Mouse (Mus musculus) heart, embryonic 15.5 days (tissue): ENCODE measurements around the gene Ap1ar. TPM values are rescaled to one million over a fixed set of nuclear protein-coding genes. Genes with fewer than 3 reads are reported as not detected.
"Not testable (repeated sequence)": the region's sequence is repeated elsewhere in the genome, so short reads cannot be mapped to it uniquely, and the experiment has no call there.

Experiments used
- ATAC-seq: fragments of 200-750 bp; cut with Nextera tagmentation; replicated peaks from 2 replicates; pipeline ENCODE4 v1.8.0; 2017; ENCODE audit warnings: low read depth, moderate TSS enrichment; ENCODE audit not compliant: insufficient number of reproducible peaks, insufficient read depth, low FRiP score
- H3K27ac ChIP-seq: fragments of 300-500 bp; sonication (generic); 2 replicates; pipeline ENCODE4 v1.5.1; 2015; ENCODE audit warnings: mild to moderate bottlenecking, inconsistent platforms
- H3K27me3 ChIP-seq: fragments of 300-500 bp; sonication (generic); 2 replicates; pipeline ENCODE4 v1.6.1; 2015; ENCODE audit warnings: inconsistent platforms
- H3K36me3 ChIP-seq: fragments of 300-500 bp; sonication (generic); 2 replicates; pipeline ENCODE4 v1.6.1; 2015; ENCODE audit warnings: mild to moderate bottlenecking, inconsistent platforms
- H3K4me1 ChIP-seq: fragments of 300-500 bp; sonication (generic); replicated peaks from 2 replicates; pipeline ENCODE4 v1.6.1; 2015; ENCODE audit warnings: inconsistent platforms
- H3K4me2 ChIP-seq: fragments of 300-500 bp; sonication (generic); 2 replicates; pipeline ENCODE4 v1.6.1; 2015; ENCODE audit warnings: inconsistent platforms, mild to moderate bottlenecking, moderate library complexity
- H3K4me3 ChIP-seq: fragments of 300-500 bp; sonication (generic); 2 replicates; pipeline ENCODE4 v1.5.1; 2015; ENCODE audit warnings: mild to moderate bottlenecking, inconsistent platforms
- H3K9ac ChIP-seq: fragments of 300-500 bp; sonication (generic); 2 replicates; pipeline ENCODE4 v1.6.1; 2015; ENCODE audit warnings: mild to moderate bottlenecking, inconsistent platforms
- H3K9me3 ChIP-seq: fragments of 300-500 bp; sonication (generic); replicated peaks from 2 replicates; pipeline ENCODE4 v1.6.1; 2016; ENCODE audit warnings: inconsistent platforms
- whole genome bisulfite sequencing: fragments of 180-500 bp; shearing (Covaris S2); methylation state at CpG from one replicate; pipeline ENCODE4 v1.1.7; 2015; ENCODE audit warnings: mixed read lengths; 5-methylcytosine and 5-hydroxymethylcytosine counted together
- polyA plus RNA-seq: library from polyadenylated mRNA; unstranded; fragments of >200 nt; fragmentation: Nextera tagmentation; extraction: Ambion mirVana; gene quantifications from 2 replicates; pipeline ENCODE4 v1.2.1, GENCODE M21; 2015

The Ap1ar gene
- polyA plus RNA-seq, 1 experiment from 2014 or later = 21.7 TPM

- 62% methylated on average over 4 of the region's 4 CpGs for WGBS
- H3K4me3 ChIP-seq = peak overlapping the region; percentile 69
- H3K36me3 ChIP-seq = no peaks in the 10 kb centered on the region
- H3K9me3 ChIP-seq = no peaks in the 10 kb centered on the region
- H3K27me3 ChIP-seq = 0 out of 2 replicates have a peak, but pooled peaks cover 17% of the 10 kb centered on the region
- no peak overlapping the region for H3K9ac ChIP-seq
- peaks cover 6% of the 10 kb centered on the region for H3K4me1 ChIP-seq
- ATAC-seq = no peak
- H3K27ac ChIP-seq = no peak overlapping the region
- peak overlapping the region; percentile 100 for H3K4me2 ChIP-seq
These were observed 45.4 kb downstream of the Ap1ar start for GRCm38 (mm10) chr3:127791595-127792561.

GRCm38 (mm10) chr3:127791056-127791483, 46.3 kb downstream of the Ap1ar start:
- peak overlapping the region; percentile 100 for H3K4me2 ChIP-seq
- H3K4me1 ChIP-seq = peaks cover 6% of the 10 kb centered on the region
- peak overlapping the region; percentile 69 for H3K4me3 ChIP-seq
- 0 out of 2 replicates have a peak overlapping the region, but pooled peaks have one; percentile 21 for H3K27ac ChIP-seq
- H3K27me3 ChIP-seq = 0 out of 2 replicates have a peak, but pooled peaks cover 17% of the 10 kb centered on the region
- 4% methylated on average over 15 of the region's 15 CpGs for WGBS
- no peak for ATAC-seq
- H3K36me3 ChIP-seq = no peaks in the 10 kb centered on the region
- H3K9ac ChIP-seq = peak overlapping the region; percentile 60
- H3K9me3 ChIP-seq = no peaks in the 10 kb centered on the region

GRCm38 (mm10) chr3:127790234-127791055, 46.9 kb downstream of the Ap1ar start:
- peak overlapping the region; percentile 21; the same call in 1 of the 2 replicates for H3K27ac ChIP-seq

GRCm38 (mm10) chr3:127789500-127790191, 47.7 kb downstream of the Ap1ar start, which contains the start of gene Tifa:
Tifa (plus strand) TSS chr3:127789805.
- peak; percentile 51 for ATAC-seq
- Histone ChIP-seq H3K4me3 (peak within 1 kb of the TSS; percentile 69), H3K27me3 (0 out of 2 replicates have a peak, but pooled peaks cover 17% of the 10 kb centered on the region), H3K9ac (peak within 1 kb of the TSS; percentile 60), H3K9me3 (no peaks in the 10 kb centered on the region), H3K4me2 (peak within 1 kb of the TSS; percentile 100), H3K27ac (peak within 1 kb of the TSS; percentile 21; the same call in 1 of the 2 replicates), H3K36me3 (no peaks in the 10 kb centered on the region), H3K4me1 (peaks cover 6% of the 10 kb centered on the region)
- 2% methylated on average over 44 of the region's 44 CpGs for WGBS

More at GRCm38 (mm10) chr3:127790234-127791055, 46.9 kb downstream of the Ap1ar start:
- H3K27me3 ChIP-seq = 0 out of 2 replicates have a peak, but pooled peaks cover 17% of the 10 kb centered on the region
- peak overlapping the region; percentile 69 for H3K4me3 ChIP-seq
- peaks cover 6% of the 10 kb centered on the region for H3K4me1 ChIP-seq
- H3K36me3 ChIP-seq = no peaks in the 10 kb centered on the region
- under 1% methylated on average over 36 of the region's 36 CpGs for WGBS
- H3K4me2 ChIP-seq = peak overlapping the region; percentile 100
- no peaks in the 10 kb centered on the region for H3K9me3 ChIP-seq
- ATAC-seq = peak; percentile 60
- peak overlapping the region; percentile 60 for H3K9ac ChIP-seq

- no peak for ATAC-seq
- H3K27me3 ChIP-seq = 0 out of 2 replicates have a peak, but pooled peaks cover 17% of the 10 kb centered on the region
- no peaks in the 10 kb centered on the region for H3K36me3 ChIP-seq
- peak overlapping the region; percentile 100 for H3K4me2 ChIP-seq
- H3K9ac ChIP-seq = no peak overlapping the region
- no peaks in the 10 kb centered on the region for H3K9me3 ChIP-seq
- WGBS = 27% methylated on average over 8 of the region's 8 CpGs
- H3K4me1 ChIP-seq = peaks cover 6% of the 10 kb centered on the region
- H3K27ac ChIP-seq = no peak overlapping the region
- peak overlapping the region; percentile 69 for H3K4me3 ChIP-seq
These were observed 48.4 kb downstream of the Ap1ar start for GRCm38 (mm10) chr3:127788919-127789318.

GRCm38 (mm10) chr3:127788038-127788437, 49.3 kb downstream of the Ap1ar start:
- peaks cover 6% of the 10 kb centered on the region for H3K4me1 ChIP-seq
- WGBS = 48% methylated on average over 7 of the region's 7 CpGs
- no peak overlapping the region for H3K4me2 ChIP-seq
- no peaks in the 10 kb centered on the region for H3K9me3 ChIP-seq
- ATAC-seq = no peak
- no peak overlapping the region for H3K4me3 ChIP-seq
- no peaks in the 10 kb centered on the region for H3K36me3 ChIP-seq
- no peak overlapping the region for H3K9ac ChIP-seq
- 0 out of 2 replicates have a peak, but pooled peaks cover 17% of the 10 kb centered on the region for H3K27me3 ChIP-seq
- H3K27ac ChIP-seq = no peak overlapping the region

- H3K27me3 ChIP-seq = 0 out of 2 replicates have a peak, but pooled peaks cover 17% of the 10 kb centered on the region
- no peak overlapping the region for H3K4me2 ChIP-seq
- no peak overlapping the region for H3K9ac ChIP-seq
- no peak overlapping the region for H3K27ac ChIP-seq
- no peaks in the 10 kb centered on the region for H3K36me3 ChIP-seq
- H3K4me3 ChIP-seq = no peak overlapping the region
- ATAC-seq = no peak
- no peaks in the 10 kb centered on the region for H3K9me3 ChIP-seq
- peaks cover 6% of the 10 kb centered on the region for H3K4me1 ChIP-seq
These were observed 50.3 kb downstream of the Ap1ar start for GRCm38 (mm10) chr3:127787032-127787431.

- ATAC-seq, H3K9ac ChIP-seq, H3K4me1 ChIP-seq, H3K4me2 ChIP-seq, H3K9me3 ChIP-seq, H3K36me3 ChIP-seq, H3K4me3 ChIP-seq, H3K27ac ChIP-seq: not testable (repeated sequence)
- H3K27me3 ChIP-seq = 0 out of 2 replicates have a peak, but pooled peaks cover 10% of the 10 kb centered on the region
- WGBS = 89% methylated on average over 8 of the region's 8 CpGs
These were observed 53.6 kb downstream of the Ap1ar start for GRCm38 (mm10) chr3:127783680-127784079.

GRCm38 (mm10) chr3:127782921-127783320, 54.4 kb downstream of the Ap1ar start:
- Histone ChIP-seq H3K9ac (no peak overlapping the region), H3K9me3 (no peaks in the 10 kb centered on the region), H3K27me3 (0 out of 2 replicates have a peak, but pooled peaks cover 3% of the 10 kb centered on the region), H3K4me3 (no peak overlapping the region), H3K27ac (no peak overlapping the region), H3K4me2 (no peak overlapping the region), H3K4me1 (peaks cover 4% of the 10 kb centered on the region; the same call in 1 of the 2 replicates), H3K36me3 (no peaks in the 10 kb centered on the region)
- ATAC-seq = no peak
- WGBS = 66% methylated on average over 6 of the region's 6 CpGs

GRCm38 (mm10) chr3:127780921-127781320, 56.4 kb downstream of the Ap1ar start:
- no peak for ATAC-seq
- WGBS = 86% methylated on average over 9 of the region's 9 CpGs
- no peaks in the 10 kb centered on the region for H3K36me3 ChIP-seq
- no peak overlapping the region for H3K27ac ChIP-seq
- H3K4me2 ChIP-seq = no peak overlapping the region
- H3K4me3 ChIP-seq = no peak overlapping the region
- H3K9ac ChIP-seq = no peak overlapping the region
- no peaks in the 10 kb centered on the region for H3K9me3 ChIP-seq
- no peaks in the 10 kb centered on the region for H3K27me3 ChIP-seq
- H3K4me1 ChIP-seq = peaks cover 4% of the 10 kb centered on the region; the same call in 1 of the 2 replicates
